Mouse (Mus musculus) CD4-positive, CD25-positive, alpha-beta regulatory T cell, adult 2 months (primary cell): ENCODE data around the gene Selenom.

Experiments used
- DNase-seq: peaks from one replicate; pipeline ENCODE4 v3.0.0-alpha.2; 2012; ENCODE audit warnings: low read depth, low spot score

Selenom gene

GRCm38 (mm10) chr11:3547969-3548368, 33.5 kb downstream of the Selenom start:
- DNase-seq, result no peak

- DNase-seq, result no peak
Observed at GRCm38 (mm10) chr11:3548564-3549295, 34.2 kb downstream of the Selenom start.

GRCm38 (mm10) chr11:3549791-3550190, 35.3 kb downstream of the Selenom start:
- DNase-seq, result no peak

- no peak for DNase-seq
Observed at GRCm38 (mm10) chr11:3554976-3555375, 40.5 kb downstream of the Selenom start.

GRCm38 (mm10) chr11:3557852-3558251, 43.4 kb downstream of the Selenom start:
- DNase-seq, result no peak

- DNase-seq, result no peak
Observed at GRCm38 (mm10) chr11:3560202-3560601, 45.7 kb downstream of the Selenom start.

- no peak for DNase-seq
Observed at GRCm38 (mm10) chr11:3563853-3564252, 49.4 kb downstream of the Selenom start.

- no peak for DNase-seq
Observed at GRCm38 (mm10) chr11:3564451-3564850, 50.0 kb downstream of the Selenom start.

GRCm38 (mm10) chr11:3566018-3566417, 51.5 kb downstream of the Selenom start:
- no peak for DNase-seq
